Mouse (Mus musculus) kidney, postnatal 10 days (tissue): ENCODE data around the gene Tph1.
"Not testable (repeated sequence)": the region's sequence is repeated elsewhere in the genome, so short reads cannot be mapped to it uniquely, and the experiment has no call there.

ENCODE experiments used
- DNase-seq: peaks from one replicate; pipeline ENCODE4 v3.0.0; 2021; ENCODE audit warnings: mixed read lengths

Gene Tph1

GRCm38 (mm10) chr7:46672160-46672672 lies at the start of gene Tph1:
Gene Tph1 (minus strand): TSS chr7:46672537.
- no peak for DNase-seq

- DNase-seq, result no peak
Observed at GRCm38 (mm10) chr7:46720460-46720859, 48.1 kb upstream of the Tph1 start.

DNA sequence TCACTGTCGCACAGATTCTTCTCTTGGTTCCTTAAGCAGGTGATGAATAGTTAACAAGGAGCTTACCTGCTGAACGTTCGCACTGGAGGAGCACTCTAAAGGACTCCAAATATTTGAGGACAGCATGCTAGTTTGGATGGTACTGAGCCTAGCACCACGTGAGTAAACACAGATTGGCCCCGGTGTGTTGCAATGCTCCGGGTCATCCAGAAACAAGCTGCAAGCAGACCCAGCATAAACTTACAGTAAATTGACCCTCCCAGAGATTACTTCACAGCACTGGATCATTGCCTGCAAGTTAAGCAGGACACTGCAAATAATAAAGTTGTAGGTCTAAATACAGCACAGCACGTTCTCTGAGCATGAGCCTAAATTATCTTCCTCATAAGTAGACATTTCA lies 47.2 kb upstream of the Tph1 start:
- DNase-seq, result no peak

DNA sequence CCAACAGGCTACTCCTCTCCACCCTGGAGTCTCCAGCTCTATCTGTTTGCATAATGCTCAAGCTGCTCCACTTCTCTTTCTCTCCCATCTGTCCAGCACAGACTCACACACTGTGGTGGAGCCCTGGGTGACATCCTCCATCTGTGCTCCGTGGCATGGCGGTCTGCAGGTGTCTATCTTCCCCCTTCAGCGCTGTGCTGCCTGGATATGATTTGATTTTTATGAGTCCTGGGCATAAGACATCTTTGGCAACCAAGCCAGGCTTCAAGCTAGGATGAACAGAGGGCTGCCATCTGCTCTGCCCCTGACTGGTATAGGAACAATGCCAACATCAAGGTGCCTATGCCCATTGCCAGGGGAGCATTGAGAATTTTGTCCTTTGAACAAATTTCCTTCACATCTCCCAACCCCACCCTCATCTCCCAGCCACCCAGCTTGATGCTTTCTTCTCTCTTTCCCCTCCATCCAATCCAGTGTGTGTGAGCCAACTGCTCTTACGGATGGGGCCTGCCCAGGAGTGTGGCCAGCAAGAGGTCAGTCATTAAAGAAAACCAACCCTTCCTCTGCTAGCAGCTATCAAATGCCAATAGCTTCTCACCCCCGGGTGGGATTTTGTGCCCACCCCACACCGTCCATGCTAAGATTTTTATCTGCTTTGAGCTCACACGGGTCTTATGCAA lies 46.4 kb upstream of the Tph1 start:
- no peak for DNase-seq

GRCm38 (mm10) chr7:46716897-46717296 lies 44.6 kb upstream of the Tph1 start:
- peak; percentile 21 for DNase-seq

GRCm38 (mm10) chr7:46715600-46715999 lies 43.3 kb upstream of the Tph1 start, which contains the start of gene Saa3:
Gene Saa3 (minus strand): TSS chr7:46715700.
- DNase-seq, result no peak

- DNase-seq, result peak; percentile 75
Observed at GRCm38 (mm10) chr7:46714518-46714917, 42.2 kb upstream of the Tph1 start.

DNA sequence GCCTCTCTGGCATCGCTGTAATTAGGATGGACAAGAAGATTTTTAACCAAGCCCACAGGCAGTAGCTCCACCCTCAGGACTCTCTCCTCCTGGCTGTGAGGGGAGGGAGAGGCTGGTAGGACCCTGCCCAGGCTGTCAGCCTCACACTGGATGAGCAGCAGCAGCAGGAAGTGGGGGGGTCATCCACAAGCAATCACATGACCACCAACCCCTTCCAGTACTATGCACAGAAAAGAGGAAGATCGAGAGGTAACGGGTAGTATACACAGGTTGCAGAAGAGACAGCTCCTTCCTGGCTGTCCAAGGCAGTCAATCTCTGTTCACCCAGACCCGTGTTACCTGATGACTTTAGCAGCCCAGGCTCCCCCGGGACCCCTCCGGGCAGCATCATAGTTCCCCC lies 39.9 kb upstream of the Tph1 start:
- DNase-seq, result no peak

GRCm38 (mm10) chr7:46710390-46710844 lies 38.1 kb upstream of the Tph1 start, which contains the start of gene Saal1:
Gene Saal1 (minus strand): TSS chr7:46710680.
- peak; percentile 93 for DNase-seq

DNA sequence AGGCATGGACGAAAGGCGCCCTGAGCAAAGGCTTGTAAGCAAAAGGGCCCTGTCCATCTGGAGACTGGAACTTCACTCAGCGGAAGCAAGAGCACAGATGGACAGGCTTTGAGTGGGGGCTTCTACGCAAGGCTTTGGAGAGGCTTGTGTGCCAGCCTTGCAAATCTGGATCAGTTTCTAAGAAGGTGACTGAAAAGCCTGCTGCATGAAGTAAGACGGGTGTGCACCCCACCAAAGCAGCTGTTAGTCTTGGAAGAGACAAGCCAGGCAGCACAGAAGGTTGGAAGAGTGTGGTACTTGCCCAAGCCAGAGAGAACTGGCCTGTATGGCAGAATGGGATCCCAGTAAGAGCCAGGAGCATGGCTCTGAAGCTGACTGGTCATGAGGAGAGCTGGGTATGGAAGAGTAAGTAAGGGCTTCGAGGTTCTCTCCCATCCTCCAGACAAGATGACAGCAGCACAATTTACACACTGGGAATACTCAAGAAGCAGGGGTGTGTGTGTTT lies 28.2 kb upstream of the Tph1 start:
- no peak for DNase-seq

GRCm38 (mm10) chr7:46696754-46697153 lies 24.4 kb upstream of the Tph1 start:
- no peak for DNase-seq

DNA sequence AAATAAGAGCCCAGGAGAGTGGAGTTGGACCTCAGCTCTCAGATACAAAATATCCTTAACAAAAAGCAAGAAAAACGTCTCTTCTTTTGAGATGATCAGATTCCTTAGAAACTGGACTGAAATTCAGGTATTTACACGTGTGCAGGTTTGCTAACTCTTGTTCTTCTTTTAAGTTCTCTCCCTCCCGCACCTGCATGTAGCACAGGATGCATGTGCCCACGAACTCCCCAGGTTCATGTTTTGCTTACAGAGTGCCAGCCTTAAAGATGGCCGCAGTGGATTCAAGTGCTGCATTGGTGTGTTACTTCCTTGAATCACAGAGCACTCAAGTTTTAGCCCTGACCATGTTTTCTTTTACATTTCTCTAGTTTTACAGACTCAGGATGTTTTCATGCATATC lies 14.5 kb upstream of the Tph1 start:
- no peak for DNase-seq

GRCm38 (mm10) chr7:46680732-46681131 lies 8.4 kb upstream of the Tph1 start:
- DNase-seq, result no peak

GRCm38 (mm10) chr7:46679044-46679443 lies 6.7 kb upstream of the Tph1 start:
- DNase-seq, result not testable (repeated sequence)

- DNase-seq, result no peak
Observed at GRCm38 (mm10) chr7:46678417-46678816, 6.1 kb upstream of the Tph1 start.

DNA sequence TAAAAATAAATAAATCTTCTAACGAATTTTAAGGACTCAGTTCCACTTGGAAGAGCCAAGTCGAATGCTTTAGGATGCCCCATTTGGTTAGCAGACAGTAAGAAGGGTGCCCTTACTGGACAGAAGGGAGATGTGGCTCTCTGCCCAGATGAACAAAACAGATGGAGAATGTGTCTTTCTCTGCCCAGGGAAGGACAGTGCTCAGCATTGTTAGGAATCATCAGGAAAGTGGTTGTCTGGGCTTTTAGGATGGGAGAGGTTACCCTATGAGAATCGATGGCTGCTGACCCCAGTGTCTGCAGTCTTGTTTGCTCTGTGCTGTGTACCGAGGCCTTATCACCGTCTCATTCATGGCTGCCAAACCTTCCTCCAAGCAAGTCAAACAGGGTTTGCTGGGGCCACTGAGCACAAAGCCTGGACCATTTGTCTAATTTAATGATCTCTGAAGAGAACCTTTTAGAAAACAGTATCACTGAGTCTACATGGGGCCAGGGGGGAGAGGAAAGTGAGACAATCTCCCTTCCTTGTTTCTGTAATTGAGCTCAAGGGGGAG lies 4.5 kb upstream of the Tph1 start:
- no peak for DNase-seq

DNA sequence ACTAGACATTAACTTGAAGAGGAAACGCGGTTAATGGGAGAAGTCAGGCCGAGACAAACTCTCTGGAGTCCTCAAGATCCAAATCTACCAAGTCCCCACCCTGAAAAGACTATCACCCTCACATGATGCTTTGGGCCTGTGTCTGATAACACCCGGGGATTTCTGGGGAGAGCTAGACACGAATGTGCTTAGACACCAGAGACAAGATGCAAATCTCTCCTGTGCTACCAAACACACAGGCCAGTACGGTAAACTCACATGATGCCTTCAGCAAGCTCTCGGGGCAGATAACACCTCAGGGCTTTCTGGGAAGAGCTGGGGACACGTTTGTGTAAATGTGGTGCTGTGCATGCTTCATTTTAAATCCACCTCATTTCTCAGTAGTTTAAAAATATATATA lies 3.5 kb upstream of the Tph1 start:
- no peak for DNase-seq

DNA sequence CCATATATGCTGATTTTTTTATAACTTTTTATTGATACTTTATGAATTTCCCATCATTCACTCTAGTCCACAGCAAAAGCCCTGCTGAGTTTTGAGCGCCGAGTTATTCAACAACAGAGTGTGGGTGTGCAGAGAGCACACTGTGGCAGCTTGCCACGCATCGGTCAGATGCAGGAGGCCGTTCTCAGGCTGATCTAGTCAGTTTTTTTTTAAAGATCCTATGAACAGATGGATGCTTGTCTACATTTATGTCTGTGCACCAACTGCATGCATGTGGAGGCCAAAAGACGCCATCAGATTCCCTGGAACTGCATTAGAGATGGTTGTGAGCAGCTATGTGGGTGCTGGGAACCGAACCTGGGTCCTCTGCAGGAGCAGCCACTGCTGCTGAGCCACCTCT lies 2.7 kb upstream of the Tph1 start:
- no peak for DNase-seq

GRCm38 (mm10) chr7:46667256-46667655 lies 5.1 kb downstream of the Tph1 start:
- peak; percentile 12 for DNase-seq

DNA sequence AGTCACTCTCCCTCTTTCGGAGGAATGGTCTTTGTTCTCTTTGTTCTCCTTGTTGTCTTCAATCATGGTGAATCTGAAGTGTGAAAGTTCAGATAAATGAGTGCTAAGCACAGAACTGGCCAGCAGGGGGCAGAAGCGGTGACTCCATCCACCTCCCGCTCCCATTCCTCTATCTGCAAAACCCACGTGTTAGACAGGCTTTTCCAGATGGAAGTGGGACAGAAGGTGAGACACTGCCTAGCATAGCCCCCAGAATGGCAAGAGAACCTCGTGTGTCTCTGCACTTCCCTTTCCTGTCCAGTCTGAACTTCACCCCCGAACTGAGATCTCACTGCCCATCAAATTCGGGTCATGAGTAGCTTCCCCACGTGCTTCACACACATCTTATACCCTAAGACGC lies 7.1 kb downstream of the Tph1 start:
- peak; percentile 38 for DNase-seq

DNA sequence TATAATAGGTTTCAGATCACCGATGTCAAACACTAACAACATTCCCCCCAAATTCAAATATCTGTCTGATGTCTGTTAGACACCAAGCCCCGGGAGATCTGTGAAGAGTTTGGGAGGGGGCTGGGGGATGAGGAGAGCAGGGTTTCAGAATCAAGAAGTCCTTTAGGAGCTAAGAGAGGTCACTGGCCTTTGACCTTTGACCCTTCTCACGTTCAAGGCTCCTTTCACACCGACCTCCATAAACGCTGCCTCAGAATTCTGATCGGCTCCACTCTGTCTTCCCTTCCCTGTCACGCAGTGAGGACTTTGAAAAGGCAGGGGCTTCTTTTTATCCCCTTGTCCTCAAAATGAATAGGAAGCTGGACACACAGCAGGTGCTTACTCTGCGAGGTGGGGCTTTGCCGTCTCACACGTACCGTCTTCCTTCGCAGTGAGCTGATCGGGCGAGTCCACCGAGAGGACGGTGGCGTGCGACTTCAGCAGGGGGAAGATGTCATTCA lies 10.7 kb downstream of the Tph1 start:
- no peak for DNase-seq

DNA sequence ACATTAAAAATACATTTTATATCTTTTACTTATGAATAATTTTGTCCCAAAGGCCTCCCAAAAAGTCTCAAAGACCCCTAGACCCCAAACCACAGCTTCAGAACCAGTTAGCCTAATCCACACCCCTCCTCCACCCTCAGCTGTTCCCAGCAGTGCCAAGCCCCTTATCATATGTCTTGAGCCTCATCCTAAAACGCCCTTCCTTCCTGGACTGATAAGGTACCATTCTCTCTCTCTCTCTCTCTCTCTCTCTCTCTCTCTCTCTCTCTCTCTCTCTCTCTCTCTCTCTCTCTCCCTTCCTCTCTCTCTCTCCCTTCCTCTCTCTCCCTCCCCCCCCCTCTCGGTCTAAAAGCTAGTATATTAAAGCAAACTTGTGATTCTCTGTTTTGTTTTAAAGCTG lies 20.1 kb downstream of the Tph1 start:
- DNase-seq, result no peak

DNA sequence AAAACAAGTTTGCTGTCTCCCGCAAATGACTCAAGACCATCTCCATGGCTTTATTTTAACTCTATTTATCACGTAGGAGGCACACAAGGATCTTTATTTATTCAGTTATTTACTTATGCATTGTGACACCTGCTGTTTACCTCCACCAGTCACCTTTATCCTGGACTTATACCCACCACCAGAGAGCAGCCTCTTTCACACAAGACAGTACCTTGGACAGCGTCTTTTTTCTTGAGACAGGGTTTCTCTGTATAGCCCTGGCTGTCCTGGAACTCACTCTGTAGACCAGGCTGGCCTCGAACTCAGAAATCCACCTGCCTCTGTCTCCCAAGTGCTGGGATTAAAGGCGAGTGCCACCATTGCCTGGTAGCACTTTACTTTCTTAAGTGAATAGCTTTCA lies 22.1 kb downstream of the Tph1 start:
- DNase-seq, result not testable (repeated sequence)
